Comparison of ENCODE assay signal across 10 mouse cellular contexts in genomic region chr14:79851231-79851630, GRCm38 (mm10).
A peak's percentile ranks its signal among the peaks of the same experiment; 100 is the strongest.
DNase-seq lines count a peak whose midpoint lies in the region; ATAC-seq lines count a peak whose summit lies in the region.
"Had no signal": no experiment of that assay in that cellular context is flagged by ENCODE, and none has a peak within 500 bp of the region (broad histone marks: within the 10 kb centered on the region; RNA-seq: fewer than 3 reads in every experiment).

No protein-coding gene starts in this region.

- H3K36me3 ChIP-seq in hindbrain, embryonic 16.5 days (ENCODE audit: control insufficient read depth, insufficient read depth, low read length) = no peaks in the 10 kb centered on the region

- no peak overlapping the region for H3K4me3 ChIP-seq in hindbrain, embryonic 16.5 days (ENCODE audit: low read length)

- WGBS in hindbrain, embryonic 16.5 days = 42% methylated on average over 10 of the region's 10 CpGs

- H3K27ac ChIP-seq in hindbrain, embryonic 16.5 days (ENCODE audit: low read depth, low read length) = peak overlapping the region; percentile 14; the same call in 1 of the 2 replicates
- H3K27ac ChIP-seq: stomach, postnatal 0 days had no signal

- H3K27me3 ChIP-seq in hindbrain, embryonic 16.5 days (replicated peaks; ENCODE audit: control insufficient read depth, insufficient read depth, low read length) = no peaks in the 10 kb centered on the region

- ATAC-seq in hindbrain, embryonic 16.5 days = peak; percentile 63

- H3K9ac ChIP-seq in hindbrain, embryonic 16.5 days (ENCODE audit: low read depth, low read length) = no peak overlapping the region

- no peaks in the 10 kb centered on the region for H3K9me3 ChIP-seq in hindbrain, embryonic 16.5 days (ENCODE audit: control insufficient read depth, low read length)

- 0 out of 2 replicates have a peak overlapping the region, but pooled peaks have one; percentile 18 for H3K4me2 ChIP-seq in hindbrain, embryonic 16.5 days (ENCODE audit: low read length)

- peaks cover 11% of the 10 kb centered on the region for H3K4me1 ChIP-seq in hindbrain, embryonic 16.5 days (ENCODE audit: control insufficient read depth, insufficient read depth, low read depth, low read length)

- DNase-seq in cerebellum, postnatal 10 days = peak; percentile 79 to 82
- no peak for DNase-seq in cerebellum, adult 9-10 months
- peak; percentile 26 to 42 for DNase-seq in layer of hippocampus, postnatal 10 days (ENCODE audit: low spot score in 2 of 2)
- DNase-seq in layer of hippocampus, adult 18-20 months (ENCODE audit: low spot score in 2 of 2) = no peak
- DNase-seq in retina, embryonic 14.5 days (ENCODE audit: low spot score) = peak; percentile 45
- no peak for DNase-seq in spleen, postnatal 4 days (ENCODE audit: low spot score in 2 of 2)
- DNase-seq in thymus, postnatal 0 days (ENCODE audit: low spot score) = no peak
- DNase-seq: adrenal gland, adult 8-10 months had no signal

Comparison
In these comparisons a context has a peak if more than half of its experiments do, and no peak if none do; other contexts are left out.
1. DNase-seq: peak in cerebellum, postnatal 10 days (2 of 2), layer of hippocampus, postnatal 10 days (2 of 2) and retina, embryonic 14.5 days (single experiment); none in cerebellum, adult 9-10 months (single experiment), layer of hippocampus, adult 18-20 months (0 of 2), spleen, postnatal 4 days (0 of 2) and thymus, postnatal 0 days (single experiment).